Mouse (Mus musculus) embryonic stem cell, embryonic (primary cell): Measurements from ENCODE around the gene Olfr1255.

Experiments used
- CTCF ChIA-PET, 4 experiments: fragments of 300-600 bp in 2 of 4; fragments of 350-600 bp in 2 of 4; sonication (Branson Sonifier 250); formaldehyde crosslinking; loops; one replicate each; lab custom pipeline; 2022; ENCODE audit warnings: inconsistent platforms in 2 of 4; lab: Charles Lee
- POLR2A ChIA-PET, 4 experiments: fragments of 300-600 bp in 2 of 4; fragments of 350-600 bp in 2 of 4; sonication (Branson Sonifier 250); formaldehyde crosslinking; loops; one replicate each; lab custom pipeline; 2022; ENCODE audit warnings: antibody characterized with exemption in 4 of 4, inconsistent platforms in 1 of 4; lab: Charles Lee

The Olfr1255 gene

GRCm38 (mm10) chr2:89811751-89812150, at the start of gene Olfr1255:
TSS of gene Olfr1255 (plus strand) at chr2:89812051.
- POLR2A ChIA-PET: no interaction called here
- CTCF ChIA-PET: no interaction called here

- ChIA-PET CTCF (no interaction called here), POLR2A (no interaction called here)
Observed at GRCm38 (mm10) chr2:89793519-89793918, 18.3 kb upstream of the Olfr1255 start, which contains the start of gene Olfr1254. TSS of gene Olfr1254 (minus strand) at chr2:89793619.

GRCm38 (mm10) chr2:89799583-89799982, 12.3 kb upstream of the Olfr1255 start:
- CTCF ChIA-PET: no interaction called here
- POLR2A ChIA-PET: no interaction called here

GRCm38 (mm10) chr2:89810751-89811150, 1.1 kb upstream of the Olfr1255 start:
- POLR2A ChIA-PET: interaction anchor here in 1 of 4 experiments (0.5 kb wide), 1 partner anchor 1416 kb away, joined by 6 read pairs; no protein-coding TSS in a partner anchor
- CTCF ChIA-PET: no interaction called here

- ChIA-PET POLR2A (no interaction called here), CTCF (no interaction called here)
Observed at GRCm38 (mm10) chr2:89820216-89820615, 8.4 kb downstream of the Olfr1255 start.

- ChIA-PET POLR2A (no interaction called here), CTCF (no interaction called here)
Observed at GRCm38 (mm10) chr2:89841455-89841854, 29.6 kb downstream of the Olfr1255 start, which contains the start of gene Olfr1256. TSS of gene Olfr1256 (minus strand) at chr2:89841555.

- CTCF ChIA-PET: no interaction called here
- POLR2A ChIA-PET: no interaction called here
Observed at GRCm38 (mm10) chr2:89848105-89848504, 36.3 kb downstream of the Olfr1255 start, which contains the start of gene Olfr48. TSS of gene Olfr48 (minus strand) at chr2:89848205.

GRCm38 (mm10) chr2:89849230-89849629, 37.4 kb downstream of the Olfr1255 start:
- ChIA-PET POLR2A (no interaction called here), CTCF (no interaction called here)
